ENCODE assay signal across 27 mouse cellular contexts in the genomic region with DNA sequence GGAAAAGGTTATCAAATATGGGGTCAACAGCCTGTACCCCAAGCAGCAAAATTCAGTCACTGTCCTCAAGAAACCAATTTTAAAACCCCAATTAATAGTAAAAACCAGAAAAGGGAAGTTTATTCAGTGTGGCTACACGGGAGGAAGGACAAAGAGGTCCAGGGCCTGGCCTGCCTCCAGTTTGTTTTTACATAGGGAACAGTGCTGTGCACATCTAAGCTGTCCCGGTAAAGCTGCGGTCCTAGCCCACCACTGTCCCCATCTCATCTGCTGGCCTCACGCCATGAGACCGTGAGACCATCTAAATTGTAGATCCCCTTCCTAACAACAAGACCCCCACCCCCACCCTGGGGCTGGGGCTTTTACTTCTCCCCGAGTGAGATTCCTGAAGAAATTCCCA. TPM values are rescaled to one million over a fixed set of nuclear protein-coding genes. Genes with fewer than 3 reads are reported as not detected.
DNase-seq lines count a peak whose midpoint lies in the region; ATAC-seq and TF ChIP-seq lines count a peak whose summit lies in the region.
"Had no signal": no experiment of that assay in that cellular context is flagged by ENCODE, and none has a peak within 500 bp of the region (broad histone marks: within the 10 kb centered on the region; RNA-seq: fewer than 3 reads in every experiment).

No protein-coding gene starts in this region.

- no peaks in the 10 kb centered on the region for H3K36me3 ChIP-seq in kidney, adult 2 months (ENCODE audit: control insufficient read depth, insufficient read depth, low read length)
- no peaks in the 10 kb centered on the region for H3K36me3 ChIP-seq in kidney, embryonic 16.5 days (ENCODE audit: insufficient read depth, low read length)
- no peaks in the 10 kb centered on the region; the same call in 1 of the 2 replicates for H3K36me3 ChIP-seq in neural tube, embryonic 13.5 days
- H3K36me3 ChIP-seq in neural tube, embryonic 15.5 days: no peaks in the 10 kb centered on the region
- H3K36me3 ChIP-seq: G1E; liver, embryonic 13.5 days had no signal

- H3K4me3 ChIP-seq in gastrocnemius, adult 2 months: no peak overlapping the region
- H3K4me3 ChIP-seq in kidney, adult 2 months (ENCODE audit: insufficient read depth, low read depth, low read length): no peak overlapping the region
- no peak overlapping the region for H3K4me3 ChIP-seq in kidney, embryonic 16.5 days (ENCODE audit: low read length)
- H3K4me3 ChIP-seq in neural tube, embryonic 13.5 days: no peak overlapping the region
- H3K4me3 ChIP-seq in neural tube, embryonic 15.5 days (replicated peaks): no peak overlapping the region
- H3K4me3 ChIP-seq: embryonic facial prominence, embryonic 10.5 days; heart, embryonic 12.5 days; liver, embryonic 13.5 days; myocyte had no signal

- no peak overlapping the region for H3K9ac ChIP-seq in kidney, embryonic 16.5 days (replicated peaks; ENCODE audit: low read length)
- no peak overlapping the region for H3K9ac ChIP-seq in neural tube, embryonic 13.5 days
- no peak overlapping the region for H3K9ac ChIP-seq in neural tube, embryonic 15.5 days (replicated peaks)
- H3K9ac ChIP-seq: heart, embryonic 12.5 days; liver, embryonic 13.5 days had no signal

- no peak for DNase-seq in gastrocnemius, adult 2 months
- no peak for DNase-seq in gastrocnemius, adult 8-10 months (ENCODE audit: low spot score in 2 of 2)
- peak; percentile 18 for DNase-seq in kidney, adult 2 months
- DNase-seq: adrenal gland, postnatal 36 days; B cell, adult 2 months; cerebellum, adult 11 months; cerebellum, adult 9-11 months; heart, postnatal 10 days; liver, embryonic 13.5 days; lung, adult 2 months; lung, postnatal 14 days; thymus, adult 2 months; thymus, postnatal 4 days had no signal

- H3K4me1 ChIP-seq in kidney, adult 2 months (ENCODE audit: control insufficient read depth, insufficient read depth, low read length): peaks cover 3% of the 10 kb centered on the region; the same call in 1 of the 2 replicates
- H3K4me1 ChIP-seq in kidney, embryonic 16.5 days (ENCODE audit: insufficient read depth, low read length): peaks cover 8% of the 10 kb centered on the region; the same call in 1 of the 2 replicates
- peaks cover 38% of the 10 kb centered on the region for H3K4me1 ChIP-seq in neural tube, embryonic 13.5 days (replicated peaks)
- H3K4me1 ChIP-seq in neural tube, embryonic 15.5 days: peaks cover 19% of the 10 kb centered on the region
- H3K4me1 ChIP-seq: liver, embryonic 13.5 days had no signal

- intact Hi-C loops in gastrocnemius, adult 2 months (cut with DNase I): no loop called here

- H3K27me3 ChIP-seq in kidney, adult 2 months (replicated peaks; ENCODE audit: control insufficient read depth, insufficient read depth, low read length): no peaks in the 10 kb centered on the region
- H3K27me3 ChIP-seq in kidney, embryonic 16.5 days (ENCODE audit: insufficient read depth, low read length): no peaks in the 10 kb centered on the region
- no peaks in the 10 kb centered on the region for H3K27me3 ChIP-seq in neural tube, embryonic 13.5 days
- H3K27me3 ChIP-seq in neural tube, embryonic 15.5 days (replicated peaks): no peaks in the 10 kb centered on the region
- H3K27me3 ChIP-seq: CH12.LX; heart, embryonic 12.5 days; liver, embryonic 13.5 days; Patski had no signal

- TF ChIP-seq CTCF in gastrocnemius, adult 2 months (IDR thresholded peaks at IDR 0.05): no peak
- no peak for TF ChIP-seq CTCF in kidney, adult 2 months (conservative IDR thresholded peaks at IDR 0.05; ENCODE audit: insufficient read depth, insufficient read length, low read depth, low read length)

- 67% methylated on average over 6 of the region's 6 CpGs for WGBS in kidney, adult 2 months
- 62% methylated on average over 6 of the region's 6 CpGs for WGBS in kidney, embryonic 16.5 days
- WGBS in neural tube, embryonic 13.5 days: 47% methylated on average over 6 of the region's 6 CpGs
- 44% methylated on average over 6 of the region's 6 CpGs for WGBS in neural tube, embryonic 15.5 days

- TF ChIP-seq POLR2A in kidney, adult 2 months (IDR thresholded peaks at IDR 0.05; ENCODE audit: low read depth, low read length): no peak

- peak overlapping the region; percentile 44 for H3K27ac ChIP-seq in gastrocnemius, adult 2 months
- no peak overlapping the region for H3K27ac ChIP-seq in kidney, adult 2 months (ENCODE audit: insufficient read depth, low read depth, low read length)
- H3K27ac ChIP-seq in kidney, embryonic 16.5 days (ENCODE audit: low read length): no peak overlapping the region
- peak overlapping the region; percentile 42; the same call in 1 of the 2 replicates for H3K27ac ChIP-seq in neural tube, embryonic 13.5 days (replicated peaks)
- no peak overlapping the region for H3K27ac ChIP-seq in neural tube, embryonic 15.5 days (replicated peaks)
- H3K27ac ChIP-seq: embryonic facial prominence, embryonic 10.5 days; kidney, postnatal 0 days; liver, embryonic 13.5 days had no signal

- H3K4me2 ChIP-seq in kidney, embryonic 16.5 days (replicated peaks; ENCODE audit: low read depth, low read length): no peak overlapping the region
- no peak overlapping the region for H3K4me2 ChIP-seq in neural tube, embryonic 13.5 days
- H3K4me2 ChIP-seq in neural tube, embryonic 15.5 days: no peak overlapping the region
- H3K4me2 ChIP-seq: heart, embryonic 12.5 days; liver, embryonic 13.5 days had no signal

- ATAC-seq in kidney, embryonic 16.5 days (ENCODE audit: low FRiP score, low TSS enrichment): no peak
- no peak; the same call in 1 of the 2 replicates for ATAC-seq in neural tube, embryonic 13.5 days (ENCODE audit: low read depth)
- no peak for ATAC-seq in neural tube, embryonic 15.5 days (ENCODE audit: low FRiP score)
- ATAC-seq in megakaryocyte progenitor cell, adult 5-6 weeks (replicated peaks; ENCODE audit: poor library complexity): peak; percentile 75
- ATAC-seq: intestine, postnatal 0 days; midbrain, embryonic 16.5 days; Patski had no signal

- H3K9me3 ChIP-seq in kidney, embryonic 16.5 days (ENCODE audit: low read length): no peaks in the 10 kb centered on the region
- peaks cover 7% of the 10 kb centered on the region; the same call in 1 of the 2 replicates for H3K9me3 ChIP-seq in neural tube, embryonic 13.5 days
- no peaks in the 10 kb centered on the region for H3K9me3 ChIP-seq in neural tube, embryonic 15.5 days (replicated peaks)
- H3K9me3 ChIP-seq: G1E; liver, embryonic 13.5 days had no signal

RNA-seq across cellular contexts. Expression of gene Jam3, which starts 29.8 kb away (rescaled TPM):
- total RNA-seq in gastrocnemius, adult 2 months (2021): 10 to 100 TPM in 1 of 2 experiments, 1 to 10 TPM in 1; 5.5 to 11.4 TPM
- 1 to 10 TPM; 4.6 to 7.1 (median 5.2) TPM for total RNA-seq in gastrocnemius, adult 8-10 months (2022)
- polyA plus RNA-seq in kidney, adult 2 months (2012; rRNA removed): 35.5 and 37.1 TPM in 2 replicates
- polyA plus RNA-seq in kidney, embryonic 16.5 days (2015; fragmentation: Nextera tagmentation; extraction: Ambion mirVana): 81.5 TPM in 2 replicates
- polyA plus RNA-seq in neural tube, embryonic 13.5 days (2015; fragmentation: Nextera tagmentation; extraction: Ambion mirVana): 68.9 and 80.3 TPM in 2 replicates
- 42.3 and 45.0 TPM in 2 replicates for polyA plus RNA-seq in neural tube, embryonic 15.5 days (2015; fragmentation: Nextera tagmentation; extraction: Ambion mirVana)
- 0.10 TPM in 1 of 2 replicates, not detected in the other for total RNA-seq in megakaryocyte progenitor cell, adult 5-6 weeks (2015)
- total RNA-seq in megakaryocyte progenitor cell, adult 5-6 weeks (2017): 0.27 TPM in 1 of 2 replicates, not detected in the other
- total RNA-seq: G1E; megakaryocyte, adult 5-6 weeks had no signal
- polyA plus RNA-seq: G1E had no signal

Comparison
In these comparisons a context has a peak if more than half of its experiments do, and no peak if none do; other contexts are left out.
1. H3K27ac ChIP-seq: peak in gastrocnemius, adult 2 months (single experiment) and neural tube, embryonic 13.5 days (single experiment); none in kidney, adult 2 months (single experiment), kidney, embryonic 16.5 days (single experiment) and neural tube, embryonic 15.5 days (single experiment).